Mouse (Mus musculus): ENCODE measurements at regions not wholly inside any gene's neighbourhood (a gene's known extent, or its start where the extent isn't known, plus 50 kb on each side); places are given as distances from the start of the nearest gene placed in this dataset.

- H3K4me3 ChIP-seq: no peak overlapping the region
- no peak for TF ChIP-seq E2F4 (IDR thresholded peaks at IDR 0.05; ENCODE audit: insufficient read depth)
- TF ChIP-seq USF1 (IDR thresholded peaks at IDR 0.05; ENCODE audit: low read depth): no peak
- TF ChIP-seq REST (IDR thresholded peaks at IDR 0.05; ENCODE audit: insufficient read depth, insufficient read length): no peak
- TF ChIP-seq TCF3 (IDR thresholded peaks at IDR 0.05; ENCODE audit: insufficient read length, low read depth): no peak
Observed at GRCm38 (mm10) chr1:57296186-57296585, 81.2 kb upstream of the 1700066M21Rik start.

DNA sequence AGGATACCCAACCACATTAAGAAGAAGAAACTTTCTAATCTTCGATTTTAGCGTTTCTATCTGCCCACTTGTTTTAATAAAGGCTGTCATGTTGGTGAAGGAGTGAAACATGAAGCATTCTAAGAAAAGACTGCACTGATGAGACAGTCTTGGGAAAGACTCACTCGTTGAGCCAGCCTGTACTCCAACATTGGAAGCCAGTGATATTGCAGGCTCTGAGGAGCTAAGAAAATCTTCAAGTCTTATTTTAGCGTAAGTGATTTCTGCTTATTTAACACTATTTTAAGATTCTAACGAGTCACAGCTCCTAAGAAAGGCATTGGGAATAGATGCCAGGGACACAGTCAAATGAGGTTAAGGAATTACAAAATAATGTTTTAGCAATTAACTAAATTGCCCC, 78.9 kb upstream of the 1700066M21Rik start:
- no peak for TF ChIP-seq POLR2A (IDR thresholded peaks at IDR 0.05; ENCODE audit: insufficient read length, low read depth)
- TF ChIP-seq MAX (IDR thresholded peaks at IDR 0.05; ENCODE audit: low read depth): no peak
- Histone ChIP-seq H3K4me2 (ENCODE audit: low read depth) (no peak overlapping the region), H3ac (ENCODE audit: control insufficient read depth, insufficient read length) (no peak overlapping the region), H3K27me3 (ENCODE audit: control insufficient read depth, insufficient read depth, insufficient read length) (peaks cover 4% of the 10 kb centered on the region), H3K36me3 (ENCODE audit: control insufficient read depth, insufficient read depth) (no peaks in the 10 kb centered on the region), H3K4me3 (no peak overlapping the region), H3K79me2 (ENCODE audit: control insufficient read depth, insufficient read depth) (no peaks in the 10 kb centered on the region)

More at GRCm38 (mm10) chr1:57296186-57296585, 81.2 kb upstream of the 1700066M21Rik start:
- H3K4me2 ChIP-seq (ENCODE audit: low read depth): no peak overlapping the region
- H3ac ChIP-seq (ENCODE audit: control insufficient read depth, insufficient read length): no peak overlapping the region
- H3K36me3 ChIP-seq (ENCODE audit: control insufficient read depth, insufficient read depth): no peaks in the 10 kb centered on the region
- H3K27me3 ChIP-seq (ENCODE audit: control insufficient read depth, insufficient read depth, insufficient read length): peaks cover 4% of the 10 kb centered on the region
- H3K79me2 ChIP-seq (ENCODE audit: control insufficient read depth, insufficient read depth): no peaks in the 10 kb centered on the region

DNA sequence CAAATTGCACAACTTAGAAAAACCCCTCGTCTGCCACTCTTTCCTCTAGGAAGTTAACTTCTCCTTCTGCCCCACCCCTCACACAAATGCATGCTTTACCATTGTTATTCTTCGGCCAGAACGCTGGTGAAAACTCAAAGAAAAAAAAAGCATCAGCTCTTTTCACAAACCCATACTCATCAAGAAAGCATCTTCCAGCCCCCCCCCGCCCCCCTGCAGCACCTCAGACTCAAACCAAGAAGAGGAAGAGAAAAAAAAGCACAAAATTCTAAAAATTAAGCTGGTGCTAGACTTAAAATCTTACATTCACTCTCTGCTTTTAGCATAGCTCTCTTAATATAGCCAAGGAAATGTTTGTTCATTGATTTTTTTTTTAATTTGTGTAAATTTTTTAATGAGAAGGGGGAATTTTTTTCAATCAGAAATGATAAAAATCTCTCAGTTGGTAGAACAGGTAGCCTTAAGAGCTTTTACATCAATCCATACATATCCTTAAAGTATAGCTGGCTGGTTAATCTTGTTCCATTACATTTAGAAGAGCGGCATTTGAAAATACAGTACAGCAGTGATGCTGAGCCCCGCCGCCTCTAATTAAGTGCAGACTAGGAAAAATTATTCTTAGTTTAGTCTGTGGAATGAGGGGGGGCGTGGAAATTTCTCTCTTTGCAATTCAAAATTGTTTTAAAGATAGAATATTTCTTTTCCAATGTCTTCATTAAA, 76.0 kb upstream of the 1700066M21Rik start:
- H3K79me2 ChIP-seq (ENCODE audit: control insufficient read depth, insufficient read depth): no peaks in the 10 kb centered on the region
- no peak overlapping the region for H3K4me3 ChIP-seq
- no peak overlapping the region for H3K4me2 ChIP-seq (ENCODE audit: low read depth)
- no peak overlapping the region for H3ac ChIP-seq (ENCODE audit: control insufficient read depth, insufficient read length)
- H3K36me3 ChIP-seq (ENCODE audit: control insufficient read depth, insufficient read depth): no peaks in the 10 kb centered on the region
- H3K27me3 ChIP-seq (ENCODE audit: control insufficient read depth, insufficient read depth, insufficient read length): no peaks in the 10 kb centered on the region
- no peak for TF ChIP-seq SRF (IDR thresholded peaks at IDR 0.05; ENCODE audit: control insufficient read depth, insufficient read length, low read depth)
- TF ChIP-seq MAX (IDR thresholded peaks at IDR 0.05; ENCODE audit: low read depth): no peak
- no peak for TF ChIP-seq MYOG (IDR thresholded peaks at IDR 0.05; ENCODE audit: control insufficient read depth in 1 of 3, insufficient read depth in 1 of 3, insufficient read length in 2 of 3, low read depth in 2 of 3)
- TF ChIP-seq POLR2AphosphoS2 (IDR thresholded peaks at IDR 0.05; ENCODE audit: insufficient read length, low read depth): no peak
- no peak for TF ChIP-seq CEBPB (IDR thresholded peaks at IDR 0.05; ENCODE audit: insufficient read depth, poor library complexity, severe bottlenecking)
- TF ChIP-seq POLR2A (IDR thresholded peaks at IDR 0.05; ENCODE audit: insufficient read length, low read depth): no peak
- no peak for TF ChIP-seq TCF3 (IDR thresholded peaks at IDR 0.05; ENCODE audit: insufficient read length, low read depth)
- no peak for TF ChIP-seq E2F4 (IDR thresholded peaks at IDR 0.05; ENCODE audit: insufficient read depth)
- no peak for TF ChIP-seq MYOD1 (IDR thresholded peaks at IDR 0.05; ENCODE audit: control insufficient read depth in 1 of 3, insufficient read length in 2 of 3, low read depth in 2 of 3)
- no peak for TF ChIP-seq TCF12 (IDR thresholded peaks at IDR 0.05; ENCODE audit: insufficient read depth, poor library complexity, severe bottlenecking)

DNA sequence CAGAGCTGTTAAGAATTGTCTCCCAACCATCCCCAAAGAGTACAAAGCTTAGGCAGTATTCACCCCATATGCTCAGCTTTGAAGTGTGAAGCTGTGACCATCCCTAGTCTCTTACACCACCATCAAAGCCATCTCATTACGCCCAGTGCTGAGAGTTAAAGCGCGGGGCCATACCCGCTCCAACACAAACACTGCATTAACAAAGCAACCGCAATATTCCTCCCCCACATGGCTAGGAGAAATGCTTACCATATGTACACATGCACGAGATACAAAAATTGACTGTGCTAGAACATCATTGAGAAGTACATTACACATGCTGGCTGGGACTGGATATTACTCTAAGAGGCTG, 75.5 kb upstream of the 1700066M21Rik start:
- H3K4me3 ChIP-seq: no peak overlapping the region
- no peaks in the 10 kb centered on the region for H3K36me3 ChIP-seq (ENCODE audit: control insufficient read depth, insufficient read depth)
- H3K27me3 ChIP-seq (ENCODE audit: control insufficient read depth, insufficient read depth, insufficient read length): no peaks in the 10 kb centered on the region
- H3K4me2 ChIP-seq (ENCODE audit: low read depth): no peak overlapping the region
- H3ac ChIP-seq (ENCODE audit: control insufficient read depth, insufficient read length): no peak overlapping the region
- H3K79me2 ChIP-seq (ENCODE audit: control insufficient read depth, insufficient read depth): no peaks in the 10 kb centered on the region
- no peak for TF ChIP-seq MAX (IDR thresholded peaks at IDR 0.05; ENCODE audit: low read depth)

DNA sequence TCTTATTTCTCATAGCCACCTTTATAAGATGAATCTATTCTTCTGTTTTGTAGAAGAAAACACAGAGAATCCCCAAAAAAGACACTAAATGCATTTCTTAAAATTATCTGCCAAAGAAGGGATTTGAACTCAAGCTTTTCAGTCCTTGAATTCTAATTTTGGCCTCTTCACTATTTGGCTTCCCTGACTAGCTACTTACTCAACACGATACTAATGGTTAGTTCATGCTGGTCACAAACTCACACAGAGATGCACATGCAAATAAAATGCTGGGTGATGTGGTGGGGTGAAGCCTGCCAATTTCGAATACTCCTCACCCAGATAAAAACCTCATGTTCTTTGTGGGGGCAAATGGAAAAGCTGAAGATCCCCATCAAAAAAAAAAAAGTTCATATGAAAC, 72.7 kb upstream of the 1700066M21Rik start:
- Histone ChIP-seq H3K4me3 (no peak overlapping the region), H3K4me2 (ENCODE audit: low read depth) (no peak overlapping the region), H3K79me2 (ENCODE audit: control insufficient read depth, insufficient read depth) (no peaks in the 10 kb centered on the region), H3ac (ENCODE audit: control insufficient read depth, insufficient read length) (no peak overlapping the region), H3K36me3 (ENCODE audit: control insufficient read depth, insufficient read depth) (no peaks in the 10 kb centered on the region), H3K27me3 (ENCODE audit: control insufficient read depth, insufficient read depth, insufficient read length) (no peaks in the 10 kb centered on the region)
- TF ChIP-seq REST (IDR thresholded peaks at IDR 0.05; ENCODE audit: insufficient read depth, insufficient read length) (no peak), TCF3 (IDR thresholded peaks at IDR 0.05; ENCODE audit: insufficient read length, low read depth) (no peak), CEBPB (IDR thresholded peaks at IDR 0.05; ENCODE audit: insufficient read depth, poor library complexity, severe bottlenecking) (no peak), POLR2A (IDR thresholded peaks at IDR 0.05; ENCODE audit: insufficient read length, low read depth) (no peak), MYOD1 (IDR thresholded peaks at IDR 0.05; ENCODE audit: control insufficient read depth in 1 of 3, insufficient read length in 2 of 3, low read depth in 2 of 3) (no peak), POLR2AphosphoS2 (IDR thresholded peaks at IDR 0.05; ENCODE audit: insufficient read length, low read depth) (no peak), SRF (IDR thresholded peaks at IDR 0.05; ENCODE audit: control insufficient read depth, insufficient read length, low read depth) (no peak), MAX (IDR thresholded peaks at IDR 0.05; ENCODE audit: low read depth) (no peak), TCF12 (IDR thresholded peaks at IDR 0.05; ENCODE audit: insufficient read depth, poor library complexity, severe bottlenecking) (no peak), E2F4 (IDR thresholded peaks at IDR 0.05; ENCODE audit: insufficient read depth) (no peak), MYOG (IDR thresholded peaks at IDR 0.05; ENCODE audit: control insufficient read depth in 1 of 3, insufficient read depth in 1 of 3, insufficient read length in 2 of 3, low read depth in 2 of 3) (no peak), USF1 (IDR thresholded peaks at IDR 0.05; ENCODE audit: low read depth) (no peak)
